Mouse (Mus musculus): ENCODE results near the gene Arhgap9. TPM values are rescaled to one million over a fixed set of nuclear protein-coding genes. Genes with fewer than 3 reads are reported as not detected.
A peak's percentile ranks its signal among the peaks of the same experiment; 100 is the strongest.

Arhgap9 gene
- polyA plus RNA-seq (2014; fragmentation: Nextera tagmentation; extraction: Ambion mirVana) = 3.7 and 4.4 TPM in 2 replicates

DNA sequence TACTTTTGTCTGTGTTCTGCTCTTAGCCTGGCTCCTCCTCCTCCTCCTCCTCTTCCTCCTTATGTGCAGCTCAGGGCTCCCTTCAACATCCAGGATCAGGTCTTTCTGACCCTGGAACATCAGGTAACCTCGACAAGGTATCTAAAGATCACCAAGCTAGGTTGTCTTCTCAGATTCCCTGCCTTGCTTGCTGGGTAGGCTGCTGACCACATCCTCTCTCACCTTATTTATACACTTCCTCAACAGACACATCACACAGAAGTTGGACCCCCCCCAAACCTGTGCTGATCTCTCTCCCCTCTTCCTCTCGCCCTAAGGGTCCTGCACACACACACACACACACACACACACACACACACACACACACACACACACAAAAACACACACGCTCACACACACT, at the start of gene Arhgap9:
TSS of gene Arhgap9 (plus strand) at position 344 of the 400 bp plus-strand sequence.
- H3K27me3 ChIP-seq (replicated peaks; ENCODE audit: control insufficient read depth, insufficient read depth, low read length) = peaks cover 34% of the 10 kb centered on the region
- no peak within 1 kb of the TSS for H3K4me3 ChIP-seq (ENCODE audit: low read depth, low read length)
- no peak within 1 kb of the TSS for H3K27ac ChIP-seq (replicated peaks; ENCODE audit: low read depth, low read length)
- WGBS = 77% methylated on average over 3 of the region's 3 CpGs
- H3K4me2 ChIP-seq (ENCODE audit: low read depth, low read length) = no peak within 1 kb of the TSS
- 0 out of 2 replicates have a peak, but pooled peaks cover 6% of the 10 kb centered on the region for H3K4me1 ChIP-seq (ENCODE audit: control insufficient read depth, insufficient read depth, low read length)
- no peak for ATAC-seq (ENCODE audit: low read depth)
- H3K36me3 ChIP-seq (ENCODE audit: control insufficient read depth, insufficient read depth, low read length) = no peaks in the 10 kb centered on the region
- H3K9ac ChIP-seq (ENCODE audit: low read depth, low read length) = no peak within 1 kb of the TSS
- no peaks in the 10 kb centered on the region for H3K9me3 ChIP-seq (ENCODE audit: control insufficient read depth, low read length)
- no peak for DNase-seq (ENCODE audit: low spot score)

DNA sequence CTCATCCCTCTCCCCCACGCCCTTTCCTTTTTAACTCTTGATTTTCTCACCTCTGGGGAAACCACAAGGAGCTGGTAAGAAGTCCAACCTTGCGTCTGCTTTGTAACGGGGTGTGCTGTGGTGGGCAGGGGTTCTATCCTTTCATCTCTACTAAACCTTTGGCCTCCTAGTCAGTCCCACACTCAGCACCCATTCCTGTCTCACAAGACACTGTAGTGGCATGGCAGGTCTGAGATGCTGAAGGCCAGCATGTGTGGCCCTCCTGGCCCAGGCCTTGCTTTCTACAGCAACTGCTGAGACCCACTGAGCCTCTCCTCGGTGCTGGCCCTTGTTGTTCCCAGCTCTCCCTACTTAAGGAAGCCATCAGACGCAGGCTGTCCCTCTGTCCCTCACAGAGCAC, 49.4 kb upstream of the Arhgap9 start:
- H3K4me3 ChIP-seq (ENCODE audit: low read depth, low read length) = no peak overlapping the region
- peaks cover 2% of the 10 kb centered on the region for H3K4me1 ChIP-seq (ENCODE audit: control insufficient read depth, insufficient read depth, low read length)
- no peak overlapping the region for H3K9ac ChIP-seq (ENCODE audit: low read depth, low read length)
- no peak for ATAC-seq (ENCODE audit: low read depth)
- no peaks in the 10 kb centered on the region for H3K9me3 ChIP-seq (ENCODE audit: control insufficient read depth, low read length)
- peaks cover 85% of the 10 kb centered on the region for H3K36me3 ChIP-seq (ENCODE audit: control insufficient read depth, insufficient read depth, low read length)
- H3K27me3 ChIP-seq (replicated peaks; ENCODE audit: control insufficient read depth, insufficient read depth, low read length) = no peaks in the 10 kb centered on the region
- 91% methylated on average over 5 of the region's 5 CpGs for WGBS
- DNase-seq (ENCODE audit: low spot score) = no peak
- no peak overlapping the region for H3K27ac ChIP-seq (replicated peaks; ENCODE audit: low read depth, low read length)
- no peak overlapping the region for H3K4me2 ChIP-seq (ENCODE audit: low read depth, low read length)

DNA sequence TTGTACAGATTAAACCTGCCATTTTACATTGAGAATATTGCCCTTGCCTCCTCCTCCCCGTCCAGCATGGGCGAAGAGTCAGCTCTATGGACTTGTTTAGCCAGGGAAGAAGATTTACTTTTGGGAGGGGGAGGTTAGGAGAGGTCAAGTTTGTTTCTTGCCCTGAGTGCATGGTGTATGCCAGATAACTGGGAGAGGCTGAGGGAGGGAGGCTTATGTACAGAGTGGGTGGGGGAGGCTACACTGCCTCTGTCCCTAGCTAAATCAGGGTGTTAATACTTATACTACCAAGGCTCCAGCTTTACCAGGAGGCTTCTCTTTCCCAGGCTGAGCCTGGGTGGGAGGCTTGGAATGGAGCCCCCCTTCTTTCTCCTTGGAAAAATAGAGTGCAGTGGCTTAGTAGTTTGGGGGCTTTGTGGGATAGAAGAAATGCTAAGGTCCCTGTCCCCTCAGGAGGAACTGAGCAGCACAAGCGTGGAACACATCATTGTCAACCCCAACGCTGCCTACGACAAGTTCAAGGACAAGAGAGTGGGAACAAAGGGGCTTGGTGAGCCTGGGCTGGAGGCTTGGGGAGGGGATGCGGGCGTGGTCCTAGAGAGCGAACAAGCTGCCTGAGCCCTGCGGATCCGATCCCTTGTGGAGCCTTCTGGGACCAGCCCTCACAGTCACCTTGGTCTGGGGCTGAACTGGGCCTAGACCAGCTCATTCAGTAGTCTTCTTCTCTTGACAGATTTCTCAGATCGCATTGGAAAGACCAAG, 47.3 kb upstream of the Arhgap9 start:
- no peak overlapping the region for H3K4me2 ChIP-seq (ENCODE audit: low read depth, low read length)
- H3K27ac ChIP-seq (replicated peaks; ENCODE audit: low read depth, low read length) = no peak overlapping the region
- H3K4me1 ChIP-seq (ENCODE audit: control insufficient read depth, insufficient read depth, low read length) = no peaks in the 10 kb centered on the region
- H3K4me3 ChIP-seq (ENCODE audit: low read depth, low read length) = no peak overlapping the region
- ATAC-seq (ENCODE audit: low read depth) = no peak
- WGBS = 93% methylated on average over 11 of the region's 11 CpGs
- no peaks in the 10 kb centered on the region for H3K27me3 ChIP-seq (replicated peaks; ENCODE audit: control insufficient read depth, insufficient read depth, low read length)
- no peaks in the 10 kb centered on the region for H3K9me3 ChIP-seq (ENCODE audit: control insufficient read depth, low read length)
- no peak for DNase-seq (ENCODE audit: low spot score)
- H3K36me3 ChIP-seq (ENCODE audit: control insufficient read depth, insufficient read depth, low read length) = peaks cover 93% of the 10 kb centered on the region
- no peak overlapping the region for H3K9ac ChIP-seq (ENCODE audit: low read depth, low read length)

DNA sequence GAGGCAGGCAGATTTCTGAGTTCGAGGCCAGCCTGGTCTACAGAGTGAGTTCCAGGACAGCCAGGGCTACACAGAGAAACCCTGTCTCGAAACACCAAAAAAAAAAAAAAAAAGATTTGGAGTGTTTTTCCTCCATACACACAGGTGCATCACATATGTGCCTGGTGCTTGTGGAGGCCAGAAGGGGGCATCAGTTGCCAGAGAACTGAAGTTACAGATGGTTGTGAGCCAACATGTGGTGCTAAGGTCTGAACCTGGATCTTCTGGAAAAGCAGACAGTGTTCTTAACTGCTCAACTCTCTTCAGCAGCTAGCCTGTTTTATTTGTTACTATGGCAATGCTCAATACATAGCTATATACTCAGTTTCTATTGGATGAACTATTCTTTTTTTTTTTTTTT, 42.0 kb upstream of the Arhgap9 start:
- peaks cover 100% of the 10 kb centered on the region for H3K36me3 ChIP-seq (ENCODE audit: control insufficient read depth, insufficient read depth, low read length)
- no peak overlapping the region for H3K9ac ChIP-seq (ENCODE audit: low read depth, low read length)
- ATAC-seq (ENCODE audit: low read depth) (no peak), DNase-seq (ENCODE audit: low spot score) (no peak)
- no peak overlapping the region for H3K4me3 ChIP-seq (ENCODE audit: low read depth, low read length)
- no peaks in the 10 kb centered on the region for H3K27me3 ChIP-seq (replicated peaks; ENCODE audit: control insufficient read depth, insufficient read depth, low read length)
- H3K9me3 ChIP-seq (ENCODE audit: control insufficient read depth, low read length) = no peaks in the 10 kb centered on the region
- WGBS = 90% methylated on average over 2 of the region's 2 CpGs
- no peak overlapping the region for H3K4me2 ChIP-seq (ENCODE audit: low read depth, low read length)
- no peak overlapping the region for H3K27ac ChIP-seq (replicated peaks; ENCODE audit: low read depth, low read length)
- H3K4me1 ChIP-seq (ENCODE audit: control insufficient read depth, insufficient read depth, low read length) = no peaks in the 10 kb centered on the region

DNA sequence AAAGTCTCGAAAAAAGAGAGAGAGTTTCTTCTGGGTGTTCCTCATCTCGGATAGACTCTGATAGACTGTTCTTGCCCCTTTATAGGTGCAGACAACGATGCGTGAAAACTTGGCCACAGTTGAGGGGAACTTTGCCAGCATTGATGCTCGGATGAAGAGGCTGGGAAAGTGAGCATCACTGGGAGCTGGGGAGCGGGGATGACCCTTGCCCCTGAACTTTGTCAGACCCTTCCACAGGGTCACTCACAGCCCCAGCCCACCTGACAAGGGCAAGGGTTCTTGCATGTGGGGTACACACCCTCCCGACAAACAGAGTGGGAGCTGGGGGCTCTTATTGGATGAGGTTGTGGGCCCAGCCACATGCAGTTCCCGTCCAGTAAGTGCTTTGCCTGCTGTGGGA, 40.4 kb upstream of the Arhgap9 start:
- peaks cover 2% of the 10 kb centered on the region; the same call in 1 of the 2 replicates for H3K4me1 ChIP-seq (ENCODE audit: control insufficient read depth, insufficient read depth, low read length)
- no peaks in the 10 kb centered on the region for H3K9me3 ChIP-seq (ENCODE audit: control insufficient read depth, low read length)
- H3K4me3 ChIP-seq (ENCODE audit: low read depth, low read length) = no peak overlapping the region
- H3K9ac ChIP-seq (ENCODE audit: low read depth, low read length) = no peak overlapping the region
- H3K27ac ChIP-seq (replicated peaks; ENCODE audit: low read depth, low read length) = no peak overlapping the region
- H3K4me2 ChIP-seq (ENCODE audit: low read depth, low read length) = no peak overlapping the region
- H3K36me3 ChIP-seq (ENCODE audit: control insufficient read depth, insufficient read depth, low read length) = peaks cover 100% of the 10 kb centered on the region
- no peak for DNase-seq (ENCODE audit: low spot score)
- no peak for ATAC-seq (ENCODE audit: low read depth)
- H3K27me3 ChIP-seq (replicated peaks; ENCODE audit: control insufficient read depth, insufficient read depth, low read length) = no peaks in the 10 kb centered on the region
- 89% methylated on average over 8 of the region's 8 CpGs for WGBS

DNA sequence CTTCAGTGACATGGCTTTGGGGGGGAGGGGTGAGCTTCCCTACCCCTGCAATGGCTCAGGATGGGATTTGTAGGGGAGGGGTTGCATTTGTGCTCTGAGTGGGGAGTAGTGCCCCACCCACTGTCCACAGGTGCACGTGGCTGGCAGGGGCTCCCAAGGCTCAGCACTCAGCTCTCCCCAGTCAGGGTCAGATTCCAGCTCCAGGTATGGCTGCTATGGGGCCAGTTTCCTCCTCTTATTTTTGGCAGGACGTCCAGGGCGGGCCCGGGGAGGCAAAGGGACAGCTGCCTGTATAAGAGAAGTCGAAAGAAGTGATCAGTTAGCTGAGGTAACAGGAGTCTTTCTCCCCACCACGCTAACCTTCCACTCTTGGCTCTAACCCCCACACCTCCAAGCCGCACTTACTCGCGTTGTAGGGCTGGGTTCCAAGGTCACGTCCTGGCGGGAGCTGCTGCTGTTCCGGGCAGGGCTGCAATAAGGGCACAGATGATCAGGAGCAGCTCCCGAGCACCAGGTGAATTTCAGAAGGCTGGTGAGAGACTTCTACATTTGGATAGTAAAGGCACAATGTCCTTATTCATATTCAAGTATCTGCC, 39.0 kb upstream of the Arhgap9 start:
- H3K9ac ChIP-seq (ENCODE audit: low read depth, low read length) = no peak overlapping the region
- no peak for DNase-seq (ENCODE audit: low spot score)
- H3K27ac ChIP-seq (replicated peaks; ENCODE audit: low read depth, low read length) = no peak overlapping the region
- 77% methylated on average over 10 of the region's 13 CpGs for whole genome bisulfite sequencing
- H3K9me3 ChIP-seq (ENCODE audit: control insufficient read depth, low read length) = no peaks in the 10 kb centered on the region
- H3K4me2 ChIP-seq (ENCODE audit: low read depth, low read length) = no peak overlapping the region
- peaks cover 15% of the 10 kb centered on the region for H3K4me1 ChIP-seq (ENCODE audit: control insufficient read depth, insufficient read depth, low read length)
- no peak for ATAC-seq (ENCODE audit: low read depth)
- H3K4me3 ChIP-seq (ENCODE audit: low read depth, low read length) = no peak overlapping the region
- no peaks in the 10 kb centered on the region for H3K27me3 ChIP-seq (replicated peaks; ENCODE audit: control insufficient read depth, insufficient read depth, low read length)
- H3K36me3 ChIP-seq (ENCODE audit: control insufficient read depth, insufficient read depth, low read length) = peaks cover 96% of the 10 kb centered on the region

DNA sequence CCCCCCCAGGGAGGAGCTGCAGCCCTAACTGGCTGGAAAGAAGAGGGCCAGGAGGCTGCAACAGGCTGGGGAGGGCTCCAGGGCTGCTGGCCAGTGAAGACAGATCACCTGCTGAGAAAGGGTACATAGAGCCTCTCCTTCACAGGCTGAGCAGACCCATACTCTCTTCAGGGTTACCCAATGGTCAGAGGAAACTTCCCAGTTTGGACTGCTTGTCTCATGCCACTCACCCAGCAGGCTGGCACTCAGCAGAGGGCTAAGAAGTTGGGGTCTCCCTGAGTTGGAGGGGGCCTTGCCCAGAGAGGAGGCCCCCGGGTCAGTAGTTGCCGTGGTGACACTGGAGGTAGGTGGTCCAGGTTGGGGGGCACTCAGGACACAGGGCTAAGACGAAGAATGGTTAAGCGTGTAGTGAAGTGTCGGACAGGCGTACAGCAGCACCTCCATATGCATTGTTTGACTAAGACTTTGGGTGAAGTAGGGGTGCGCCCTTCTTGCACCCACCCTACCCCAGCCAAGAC, 37.6 kb upstream of the Arhgap9 start:
- no peaks in the 10 kb centered on the region for H3K27me3 ChIP-seq (replicated peaks; ENCODE audit: control insufficient read depth, insufficient read depth, low read length)
- 91% methylated on average over 7 of the region's 7 CpGs for WGBS
- ATAC-seq (ENCODE audit: low read depth) = no peak
- peaks cover 16% of the 10 kb centered on the region for H3K4me1 ChIP-seq (ENCODE audit: control insufficient read depth, insufficient read depth, low read length)
- no peak overlapping the region for H3K27ac ChIP-seq (replicated peaks; ENCODE audit: low read depth, low read length)
- no peak overlapping the region for H3K4me2 ChIP-seq (ENCODE audit: low read depth, low read length)
- H3K36me3 ChIP-seq (ENCODE audit: control insufficient read depth, insufficient read depth, low read length) = peaks cover 82% of the 10 kb centered on the region
- H3K9ac ChIP-seq (ENCODE audit: low read depth, low read length) = no peak overlapping the region
- H3K4me3 ChIP-seq (ENCODE audit: low read depth, low read length) = no peak overlapping the region
- no peak for DNase-seq (ENCODE audit: low spot score)
- H3K9me3 ChIP-seq (ENCODE audit: control insufficient read depth, low read length) = no peaks in the 10 kb centered on the region

DNA sequence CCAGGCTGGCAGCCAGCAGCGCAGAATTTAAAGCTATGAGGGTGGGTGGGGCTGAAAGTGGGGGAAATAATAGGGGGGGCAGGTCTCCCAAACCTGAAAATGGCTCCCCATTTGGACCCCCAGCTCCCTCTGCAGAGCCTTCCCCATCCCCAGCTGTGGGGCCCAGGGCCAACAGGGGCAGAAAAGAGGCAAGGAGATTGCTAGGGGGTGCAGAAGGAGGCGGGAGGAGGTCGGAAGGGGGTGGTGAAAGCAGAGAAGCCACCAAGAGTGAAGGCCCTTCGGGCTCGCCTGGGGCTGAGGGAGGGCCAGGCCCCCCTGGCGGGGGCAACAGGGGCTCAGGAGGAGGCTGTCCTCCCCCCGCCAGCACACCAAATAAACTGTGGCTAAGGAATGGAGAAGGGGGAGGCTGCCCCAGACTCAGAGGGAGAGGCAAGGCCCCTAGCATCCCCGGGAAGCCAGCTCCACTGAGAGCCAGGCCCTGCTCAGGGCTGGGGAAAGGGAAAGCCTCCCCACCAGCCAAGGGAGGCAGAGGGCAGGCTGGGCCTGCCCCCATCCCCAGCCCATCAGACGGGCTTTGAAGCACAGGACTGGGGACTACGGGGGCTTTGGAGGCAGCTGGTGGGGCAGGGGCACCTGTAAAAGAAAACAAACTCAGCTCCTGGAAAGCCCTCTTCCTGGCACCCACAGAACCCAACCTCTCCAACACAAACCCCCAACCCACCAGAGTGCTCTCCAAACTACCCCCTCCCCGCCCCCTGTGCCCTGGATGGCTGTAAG, 36.9 kb upstream of the Arhgap9 start:
- WGBS = 68% methylated on average over 10 of the region's 11 CpGs
- Histone ChIP-seq H3K4me1 (ENCODE audit: control insufficient read depth, insufficient read depth, low read length) (peaks cover 16% of the 10 kb centered on the region), H3K27ac (replicated peaks; ENCODE audit: low read depth, low read length) (no peak overlapping the region; the same call in 1 of the 2 replicates), H3K9ac (ENCODE audit: low read depth, low read length) (0 out of 2 replicates have a peak overlapping the region, but pooled peaks have one; percentile 32), H3K9me3 (ENCODE audit: control insufficient read depth, low read length) (no peaks in the 10 kb centered on the region), H3K27me3 (replicated peaks; ENCODE audit: control insufficient read depth, insufficient read depth, low read length) (no peaks in the 10 kb centered on the region), H3K36me3 (ENCODE audit: control insufficient read depth, insufficient read depth, low read length) (peaks cover 74% of the 10 kb centered on the region), H3K4me3 (ENCODE audit: low read depth, low read length) (no peak overlapping the region), H3K4me2 (ENCODE audit: low read depth, low read length) (no peak overlapping the region; the same call in 1 of the 2 replicates)
- DNase-seq (ENCODE audit: low spot score) (no peak), ATAC-seq (ENCODE audit: low read depth) (no peak)

Data from embryonic facial prominence, embryonic 14.5 days (tissue).